Mouse (Mus musculus): Measurements from ENCODE around the gene Npas2. TPM values are rescaled to one million over a fixed set of nuclear protein-coding genes. Genes with fewer than 3 reads are reported as not detected.

The Npas2 gene
- polyA plus RNA-seq, 1 experiment from 2014 or later = 0.59 TPM

GRCm38 (mm10) chr1:39394096-39394495 lies 200.6 kb downstream of the Npas2 start:
- Histone ChIP-seq H3K9me3 (ENCODE audit: low read depth, low read length) (peaks cover 4% of the 10 kb centered on the region; the same call in 1 of the 2 replicates), H3K27me3 (ENCODE audit: insufficient read depth, low read length) (no peaks in the 10 kb centered on the region), H3K27ac (ENCODE audit: low read depth) (peak overlapping the region; percentile 76), H3K4me3 (ENCODE audit: low read depth, low read length) (no peak overlapping the region), H3K4me2 (no peak overlapping the region), H3K4me1 (ENCODE audit: insufficient read depth) (peaks cover 6% of the 10 kb centered on the region; the same call in 1 of the 2 replicates), H3K9ac (no peak overlapping the region), H3K36me3 (ENCODE audit: insufficient read depth) (no peaks in the 10 kb centered on the region)
- ATAC-seq (ENCODE audit: insufficient read depth) (no peak), DNase-seq (no peak)
- WGBS = 49% methylated on average over 10 of the region's 10 CpGs
- no peak for TF ChIP-seq CTCF (IDR thresholded peaks at IDR 0.05; ENCODE audit: low read depth)

GRCm38 (mm10) chr1:39394650-39395049 lies 201.1 kb downstream of the Npas2 start:
- TF ChIP-seq CTCF (IDR thresholded peaks at IDR 0.05; ENCODE audit: low read depth) = no peak

GRCm38 (mm10) chr1:39396347-39396746 lies 202.8 kb downstream of the Npas2 start:
- Histone ChIP-seq H3K27ac (ENCODE audit: low read depth) (no peak overlapping the region), H3K4me3 (ENCODE audit: low read depth, low read length) (no peak overlapping the region), H3K9me3 (ENCODE audit: low read depth, low read length) (peaks cover 4% of the 10 kb centered on the region; the same call in 1 of the 2 replicates), H3K36me3 (ENCODE audit: insufficient read depth) (no peaks in the 10 kb centered on the region), H3K4me2 (no peak overlapping the region), H3K9ac (no peak overlapping the region), H3K4me1 (ENCODE audit: insufficient read depth) (peaks cover 6% of the 10 kb centered on the region; the same call in 1 of the 2 replicates), H3K27me3 (ENCODE audit: insufficient read depth, low read length) (no peaks in the 10 kb centered on the region)
- 44% methylated on average over 4 of the region's 4 CpGs for WGBS
- ATAC-seq (ENCODE audit: insufficient read depth) = no peak
- DNase-seq = peak; percentile 52
- no peak for TF ChIP-seq CTCF (IDR thresholded peaks at IDR 0.05; ENCODE audit: low read depth)

More at GRCm38 (mm10) chr1:39394650-39395049, 201.1 kb downstream of the Npas2 start:
- Histone ChIP-seq H3K4me2 (no peak overlapping the region), H3K4me1 (ENCODE audit: insufficient read depth) (peaks cover 6% of the 10 kb centered on the region; the same call in 1 of the 2 replicates), H3K27ac (ENCODE audit: low read depth) (peak overlapping the region; percentile 76; the same call in 1 of the 2 replicates), H3K9me3 (ENCODE audit: low read depth, low read length) (peaks cover 4% of the 10 kb centered on the region; the same call in 1 of the 2 replicates), H3K9ac (no peak overlapping the region), H3K27me3 (ENCODE audit: insufficient read depth, low read length) (no peaks in the 10 kb centered on the region), H3K4me3 (ENCODE audit: low read depth, low read length) (no peak overlapping the region), H3K36me3 (ENCODE audit: insufficient read depth) (no peaks in the 10 kb centered on the region)
- DNase-seq (no peak), ATAC-seq (ENCODE audit: insufficient read depth) (no peak; the same call in 1 of the 2 replicates)
- 70% methylated on average over 3 of the region's 3 CpGs for WGBS

DNA sequence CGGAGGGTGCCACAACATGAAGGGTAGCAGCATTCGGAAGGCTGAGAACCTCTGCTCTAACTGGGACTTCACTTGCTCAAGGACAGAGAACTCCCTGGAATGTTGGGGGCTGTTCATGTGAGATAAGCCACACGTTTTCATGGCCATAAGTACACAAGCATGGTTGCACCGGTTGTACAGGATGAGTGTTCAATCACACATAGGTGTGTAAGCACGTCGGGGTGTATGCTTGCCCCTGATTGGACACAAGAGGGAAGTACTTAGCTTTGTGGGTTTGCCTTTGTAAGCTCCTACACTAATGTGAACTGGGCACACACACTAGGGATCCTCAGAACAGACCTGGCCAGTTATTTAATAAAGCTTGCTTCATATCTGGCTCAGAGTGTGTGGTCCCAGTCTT lies 204.8 kb downstream of the Npas2 start:
- no peak overlapping the region for H3K27ac ChIP-seq (ENCODE audit: low read depth)
- H3K27me3 ChIP-seq (ENCODE audit: insufficient read depth, low read length) = no peaks in the 10 kb centered on the region
- no peak overlapping the region for H3K4me3 ChIP-seq (ENCODE audit: low read depth, low read length)
- 71% methylated on average over 6 of the region's 6 CpGs for WGBS
- H3K36me3 ChIP-seq (ENCODE audit: insufficient read depth) = no peaks in the 10 kb centered on the region
- no peak for TF ChIP-seq CTCF (IDR thresholded peaks at IDR 0.05; ENCODE audit: low read depth)
- DNase-seq = no peak
- H3K4me2 ChIP-seq = no peak overlapping the region
- H3K9me3 ChIP-seq (ENCODE audit: low read depth, low read length) = peaks cover 4% of the 10 kb centered on the region; the same call in 1 of the 2 replicates
- no peak for ATAC-seq (ENCODE audit: insufficient read depth)
- H3K9ac ChIP-seq = no peak overlapping the region
- H3K4me1 ChIP-seq (ENCODE audit: insufficient read depth) = peaks cover 6% of the 10 kb centered on the region; the same call in 1 of the 2 replicates

DNA sequence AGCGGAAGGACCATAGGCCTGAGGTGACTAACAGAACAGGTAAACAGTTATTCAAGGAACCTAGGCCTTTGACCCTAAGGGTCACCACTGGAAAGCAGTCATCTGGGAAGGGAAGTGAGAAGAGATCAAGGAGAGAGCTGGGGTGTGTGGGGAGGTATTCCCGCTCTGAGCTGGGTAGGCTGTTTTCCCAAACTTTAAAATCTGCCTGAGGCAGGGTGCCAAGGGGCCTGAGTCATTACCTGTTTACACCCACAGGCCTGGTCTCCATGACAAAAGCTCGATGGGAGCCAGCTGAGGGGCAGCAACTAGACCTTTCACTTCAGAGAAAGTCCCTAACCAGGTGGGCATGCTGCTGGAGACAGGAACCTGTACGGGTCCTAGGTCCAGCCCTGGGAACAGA lies 205.7 kb downstream of the Npas2 start:
- ATAC-seq (ENCODE audit: insufficient read depth) = no peak
- H3K36me3 ChIP-seq (ENCODE audit: insufficient read depth) = no peaks in the 10 kb centered on the region
- H3K4me2 ChIP-seq = no peak overlapping the region
- H3K9ac ChIP-seq = no peak overlapping the region
- no peaks in the 10 kb centered on the region for H3K27me3 ChIP-seq (ENCODE audit: insufficient read depth, low read length)
- H3K4me1 ChIP-seq (ENCODE audit: insufficient read depth) = peaks cover 3% of the 10 kb centered on the region; the same call in 1 of the 2 replicates
- no peak for TF ChIP-seq CTCF (IDR thresholded peaks at IDR 0.05; ENCODE audit: low read depth)
- DNase-seq = no peak
- 49% methylated on average over 4 of the region's 4 CpGs for WGBS
- peaks cover 4% of the 10 kb centered on the region; the same call in 1 of the 2 replicates for H3K9me3 ChIP-seq (ENCODE audit: low read depth, low read length)
- H3K4me3 ChIP-seq (ENCODE audit: low read depth, low read length) = no peak overlapping the region
- no peak overlapping the region for H3K27ac ChIP-seq (ENCODE audit: low read depth)

- no peak for TF ChIP-seq CTCF (IDR thresholded peaks at IDR 0.05; ENCODE audit: low read depth)
- ATAC-seq (ENCODE audit: insufficient read depth) = no peak
- 84% methylated on average over 3 of the region's 3 CpGs for WGBS
These were observed 206.6 kb downstream of the Npas2 start for GRCm38 (mm10) chr1:39400173-39400572.

GRCm38 (mm10) chr1:39407108-39407507 lies 213.6 kb downstream of the Npas2 start:
- WGBS = 59% methylated on average over 4 of the region's 4 CpGs
- H3K9ac ChIP-seq = no peak overlapping the region
- no peak for ATAC-seq (ENCODE audit: insufficient read depth)
- no peak for TF ChIP-seq CTCF (IDR thresholded peaks at IDR 0.05; ENCODE audit: low read depth)
- no peak for DNase-seq
- no peaks in the 10 kb centered on the region for H3K27me3 ChIP-seq (ENCODE audit: insufficient read depth, low read length)
- H3K9me3 ChIP-seq (ENCODE audit: low read depth, low read length) = no peaks in the 10 kb centered on the region
- no peaks in the 10 kb centered on the region for H3K36me3 ChIP-seq (ENCODE audit: insufficient read depth)
- peaks cover 3% of the 10 kb centered on the region; the same call in 1 of the 2 replicates for H3K4me1 ChIP-seq (ENCODE audit: insufficient read depth)
- no peak overlapping the region for H3K4me3 ChIP-seq (ENCODE audit: low read depth, low read length)
- no peak overlapping the region for H3K27ac ChIP-seq (ENCODE audit: low read depth)
- H3K4me2 ChIP-seq = no peak overlapping the region

More at GRCm38 (mm10) chr1:39400173-39400572, 206.6 kb downstream of the Npas2 start:
- Histone ChIP-seq H3K4me2 (no peak overlapping the region), H3K27ac (ENCODE audit: low read depth) (no peak overlapping the region), H3K27me3 (ENCODE audit: insufficient read depth, low read length) (no peaks in the 10 kb centered on the region), H3K9me3 (ENCODE audit: low read depth, low read length) (peaks cover 4% of the 10 kb centered on the region; the same call in 1 of the 2 replicates), H3K4me3 (ENCODE audit: low read depth, low read length) (no peak overlapping the region), H3K9ac (no peak overlapping the region), H3K4me1 (ENCODE audit: insufficient read depth) (no peaks in the 10 kb centered on the region), H3K36me3 (ENCODE audit: insufficient read depth) (no peaks in the 10 kb centered on the region)
- DNase-seq = no peak
